Mouse (Mus musculus): ENCODE results near the gene Castor2.

The Castor2 gene

GRCm38 (mm10) chr5:134099496-134100211 lies at the start of gene Castor2:
Gene Castor2 (plus strand): TSS chr5:134099711.
- DNase-seq (ENCODE audit: low spot score) = peak; percentile 94

- peak; percentile 20 for DNase-seq (ENCODE audit: low spot score)
These were observed 48.8 kb upstream of the Castor2 start for GRCm38 (mm10) chr5:134050711-134051110.

DNA sequence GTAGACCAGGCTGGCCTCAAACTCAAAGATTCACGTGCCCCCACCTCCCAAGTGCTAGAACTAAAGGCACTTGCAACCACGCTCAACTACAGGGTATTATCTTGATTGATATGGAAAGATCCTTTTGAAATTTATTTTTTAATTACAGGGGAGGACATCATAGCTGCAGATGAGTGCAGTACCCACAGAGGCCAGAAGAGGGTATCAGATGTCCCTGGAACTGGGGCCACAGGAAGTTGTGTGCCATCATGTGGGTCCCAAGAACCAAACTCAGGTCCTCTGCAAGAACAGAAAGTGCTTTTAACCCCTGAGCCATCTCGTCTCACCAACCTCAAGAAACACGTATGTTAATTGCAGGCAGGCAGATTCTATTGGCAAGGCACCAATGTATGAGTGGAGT lies 46.9 kb upstream of the Castor2 start:
- DNase-seq (ENCODE audit: low spot score) = no peak

GRCm38 (mm10) chr5:134054496-134054895 lies 45.0 kb upstream of the Castor2 start:
- DNase-seq (ENCODE audit: low spot score) = no peak

GRCm38 (mm10) chr5:134058793-134059352 lies 40.6 kb upstream of the Castor2 start:
- DNase-seq (ENCODE audit: low spot score) = no peak

GRCm38 (mm10) chr5:134063362-134064064 lies 36.0 kb upstream of the Castor2 start:
- peak; percentile 63 for DNase-seq (ENCODE audit: low spot score)

- DNase-seq (ENCODE audit: low spot score) = no peak
These were observed 33.2 kb upstream of the Castor2 start for GRCm38 (mm10) chr5:134066261-134066660.

DNA sequence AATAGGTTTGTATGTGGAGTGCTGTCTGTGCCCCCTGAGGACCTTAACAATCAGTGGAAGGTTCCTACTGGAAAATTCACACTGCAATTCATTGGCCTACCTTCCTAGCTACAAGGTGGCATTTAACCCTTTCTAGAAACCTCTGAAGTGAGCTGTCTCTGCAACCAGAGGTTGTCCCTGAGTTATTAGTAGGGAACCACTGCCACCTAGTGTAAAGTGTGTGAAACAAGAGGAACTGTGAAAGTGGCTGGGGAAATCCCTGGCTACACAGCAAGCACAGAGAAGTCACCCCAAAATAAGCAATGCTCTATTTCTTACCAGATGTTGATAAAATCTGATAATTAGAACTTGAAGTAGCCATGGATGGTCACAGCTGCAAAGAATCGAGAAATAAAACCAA lies 31.6 kb upstream of the Castor2 start:
- DNase-seq (ENCODE audit: low spot score) = no peak

GRCm38 (mm10) chr5:134073512-134074041 lies 25.9 kb upstream of the Castor2 start:
- no peak for DNase-seq (ENCODE audit: low spot score)

- DNase-seq (ENCODE audit: low spot score) = no peak
These were observed 25.1 kb upstream of the Castor2 start for GRCm38 (mm10) chr5:134074368-134074767.

DNA sequence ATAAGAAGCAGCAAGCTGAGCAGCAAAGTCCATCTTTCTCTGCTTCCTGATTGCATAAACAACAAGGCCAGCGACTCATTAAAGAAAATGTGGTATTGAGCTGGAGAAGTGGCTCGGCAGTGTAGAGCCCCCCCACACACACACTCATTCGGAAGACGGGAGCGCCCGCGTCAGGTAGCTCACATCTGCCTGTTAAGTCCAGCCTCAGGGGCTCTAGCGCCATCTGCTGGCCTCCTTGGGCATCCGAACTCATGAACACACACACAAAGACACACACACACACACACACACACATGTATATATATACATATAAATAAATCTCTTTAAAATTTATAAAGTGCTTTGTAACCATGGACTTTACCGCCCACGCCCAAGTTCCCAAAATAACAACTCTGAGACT lies 23.3 kb upstream of the Castor2 start:
- DNase-seq (ENCODE audit: low spot score) = no peak

GRCm38 (mm10) chr5:134080685-134081548 lies 18.6 kb upstream of the Castor2 start:
- DNase-seq (ENCODE audit: low spot score) = peak; percentile 66

- DNase-seq (ENCODE audit: low spot score) = no peak
These were observed 14.3 kb upstream of the Castor2 start for GRCm38 (mm10) chr5:134085227-134085626.

DNA sequence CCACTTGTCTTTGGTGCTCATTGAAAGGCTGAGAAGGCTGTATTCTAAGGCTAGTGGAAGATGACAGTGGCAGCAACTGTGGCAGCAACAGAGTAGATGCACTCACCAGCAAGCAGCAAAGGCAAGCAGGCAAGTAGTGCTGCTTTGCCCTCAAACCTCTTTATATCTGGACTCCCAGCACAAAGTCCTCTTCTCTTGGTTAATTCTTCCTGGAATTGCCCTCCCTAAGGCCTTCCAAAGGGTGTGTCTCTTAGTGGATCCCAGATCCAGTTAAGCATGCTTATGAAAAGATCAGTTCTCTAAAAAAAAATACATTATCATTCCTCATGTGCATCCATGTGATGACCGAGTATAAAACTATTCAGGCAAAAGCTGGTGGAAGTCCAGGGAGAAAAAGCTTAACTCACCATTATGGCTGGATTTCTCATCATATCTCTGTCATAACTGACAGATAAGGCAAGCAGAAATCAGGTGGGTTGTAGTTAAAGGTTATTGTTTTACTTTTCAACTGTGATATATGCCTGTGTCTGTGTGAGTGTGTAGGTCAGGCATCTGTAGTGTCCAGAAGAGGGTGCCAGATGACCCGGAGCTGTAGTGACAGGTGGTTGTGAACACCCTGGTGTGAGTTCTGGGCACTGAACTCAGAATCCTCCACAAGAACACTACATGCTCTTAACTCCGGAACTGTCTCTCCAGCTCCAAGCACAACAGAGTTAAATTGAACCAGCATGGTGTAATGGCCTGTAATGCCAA lies 13.4 kb upstream of the Castor2 start:
- no peak for DNase-seq (ENCODE audit: low spot score)

DNA sequence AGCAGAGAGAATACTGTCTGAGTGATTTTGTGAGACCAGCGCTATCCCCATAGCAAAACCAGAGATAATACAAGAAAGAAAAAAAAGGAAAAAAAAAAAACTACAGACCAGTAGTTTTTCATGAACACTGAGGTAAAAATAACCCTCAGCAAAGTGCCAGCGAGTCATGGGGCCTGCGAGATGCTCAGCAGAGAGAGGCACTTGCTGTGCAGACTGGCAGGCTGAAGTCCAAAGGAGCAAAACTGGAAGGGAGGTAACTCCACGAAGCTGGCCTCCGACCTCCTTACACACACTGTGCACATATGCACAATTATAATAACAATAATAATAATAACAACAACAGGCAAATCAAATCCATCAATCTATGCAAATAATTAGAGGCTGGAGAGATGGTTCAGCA lies 12.3 kb upstream of the Castor2 start:
- DNase-seq (ENCODE audit: low spot score) = no peak

DNA sequence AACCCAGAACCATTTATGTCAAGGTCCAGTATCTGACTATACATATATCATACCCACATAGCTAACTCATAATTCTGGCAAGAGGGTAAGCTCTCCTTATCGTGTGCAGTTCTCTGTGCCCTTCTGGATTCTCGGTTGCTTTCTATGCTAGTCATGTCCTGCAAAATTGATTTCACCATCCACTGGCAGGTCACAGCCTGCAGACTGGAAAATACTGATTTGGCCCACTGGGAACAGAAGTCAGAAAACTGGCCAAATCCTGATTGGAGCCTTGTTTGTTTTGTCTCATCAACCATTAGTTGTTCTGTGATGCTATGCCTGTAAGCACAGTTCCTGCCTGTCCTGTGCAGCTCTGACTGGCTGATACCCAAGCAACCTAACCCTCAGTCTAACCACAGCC lies 3.7 kb upstream of the Castor2 start:
- no peak for DNase-seq (ENCODE audit: low spot score)

DNA sequence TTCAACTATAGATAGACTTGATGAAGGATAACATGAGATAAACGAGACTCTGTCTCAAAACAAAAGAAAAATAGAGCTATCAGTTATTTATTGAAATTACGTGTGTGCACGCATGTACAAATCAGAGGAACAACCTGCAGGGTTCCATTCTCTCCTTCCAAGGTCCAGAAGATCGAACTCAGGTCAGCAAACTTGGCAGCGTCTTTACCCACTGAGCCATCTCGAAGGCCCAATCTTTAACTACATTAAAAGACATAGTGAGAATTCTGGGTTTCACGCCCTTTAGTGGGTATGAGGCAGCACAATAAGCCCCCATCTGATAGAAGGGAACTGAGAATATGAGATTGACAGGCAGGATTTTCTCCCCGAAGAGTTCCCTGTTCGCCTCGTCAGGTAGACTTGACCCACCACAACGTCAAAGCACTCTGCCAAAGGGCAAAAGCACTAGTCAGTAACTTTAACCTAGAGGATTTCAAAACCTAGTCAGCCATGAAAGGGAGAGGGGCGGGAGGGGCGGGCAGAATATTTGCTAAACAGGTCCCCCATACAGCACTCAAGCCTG lies 1.1 kb upstream of the Castor2 start:
- no peak for DNase-seq (ENCODE audit: low spot score)

- peak; percentile 42 for DNase-seq (ENCODE audit: low spot score)
These were observed 535 bp upstream of the Castor2 start for GRCm38 (mm10) chr5:134098976-134099375.

- peak; percentile 26 for DNase-seq (ENCODE audit: low spot score)
These were observed 791 bp downstream of the Castor2 start for GRCm38 (mm10) chr5:134100232-134100771.

- DNase-seq (ENCODE audit: low spot score) = peak; percentile 85
These were observed 1.8 kb downstream of the Castor2 start for GRCm38 (mm10) chr5:134101322-134101721.

DNA sequence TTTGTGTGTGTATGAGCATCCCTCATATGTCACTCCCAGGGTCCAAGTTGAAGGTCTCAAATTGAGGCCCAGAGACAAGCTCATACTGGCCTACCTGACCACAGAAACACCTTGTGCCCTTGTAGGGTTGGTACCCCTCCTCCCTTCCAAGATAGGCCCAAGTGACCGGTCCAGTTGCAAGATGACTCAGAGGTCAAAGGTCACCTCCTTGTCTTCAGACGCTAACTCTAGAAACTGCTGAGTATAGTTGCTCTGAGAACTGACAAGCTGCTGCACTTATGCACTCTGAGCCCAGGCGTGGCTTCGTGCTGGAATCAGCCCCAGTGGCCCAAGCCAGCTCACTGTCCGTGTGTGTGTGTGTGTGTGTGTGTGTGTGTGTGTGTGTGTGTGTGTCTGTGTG lies 2.4 kb downstream of the Castor2 start:
- DNase-seq (ENCODE audit: low spot score) = peak; percentile 86

Data from yolk sac, embryonic 10.5 days (tissue).